Mouse (Mus musculus) liver, postnatal 0 days (tissue): ENCODE data around the gene Igsf11. TPM values are rescaled to one million over a fixed set of nuclear protein-coding genes. Genes with fewer than 3 reads are reported as not detected.

ENCODE experiments used
- ATAC-seq: fragments of 200-750 bp; cut with Nextera tagmentation; 2 replicates; pipeline ENCODE4 v1.8.0; 2017; ENCODE audit warnings: mild to moderate bottlenecking, moderate library complexity
- DNase-seq: peaks from one replicate; pipeline ENCODE4 v3.0.0-alpha.2; 2016
- H3K27ac ChIP-seq: fragments of 300-500 bp; sonication (generic); 2 replicates; pipeline ENCODE4 v1.5.1; 2014; ENCODE audit warnings: antibody characterized with exemption, moderate library complexity, mild to moderate bottlenecking, low read depth
- H3K27me3 ChIP-seq: fragments of 300-500 bp; sonication (generic); 2 replicates; pipeline ENCODE4 v1.6.1; 2014; ENCODE audit warnings: low read length, control low read depth, mixed read lengths; ENCODE audit not compliant: insufficient read depth
- H3K36me3 ChIP-seq: fragments of 300-500 bp; sonication (generic); replicated peaks from 2 replicates; pipeline ENCODE4 v1.6.1; 2014; ENCODE audit warnings: mild to moderate bottlenecking, control low read depth, low read length, moderate library complexity, mixed read lengths; ENCODE audit not compliant: insufficient read depth
- H3K4me1 ChIP-seq: fragments of 300-500 bp; sonication (generic); 2 replicates; pipeline ENCODE4 v1.6.1; 2014; ENCODE audit warnings: antibody characterized with exemption, mild to moderate bottlenecking, control low read depth; ENCODE audit not compliant: insufficient read depth
- H3K4me2 ChIP-seq: fragments of 300-500 bp; sonication (generic); 2 replicates; pipeline ENCODE4 v1.6.1; 2014; ENCODE audit warnings: low read depth, mild to moderate bottlenecking, low read length, moderate library complexity, mixed read lengths
- H3K4me3 ChIP-seq: fragments of 300-500 bp; sonication (generic); 2 replicates; pipeline ENCODE4 v1.5.1; 2014; ENCODE audit warnings: low read depth, low read length
- H3K9ac ChIP-seq: fragments of 300-500 bp; sonication (generic); replicated peaks from 2 replicates; pipeline ENCODE4 v1.6.1; 2014; ENCODE audit warnings: mild to moderate bottlenecking, moderate library complexity
- H3K9me3 ChIP-seq: fragments of 300-500 bp; sonication (generic); 2 replicates; pipeline ENCODE4 v1.6.1; 2016; ENCODE audit warnings: mild to moderate bottlenecking, control low read depth, low read length, mixed read lengths
- CTCF ChIP-seq: sonication (generic); IDR thresholded peaks from 2 replicates; pipeline ENCODE4 v1.5.1; 2016; ENCODE audit warnings: antibody characterized with exemption, low read depth
- EP300 ChIP-seq: IDR thresholded peaks from 2 replicates; pipeline ENCODE4 v1.6.1; 2016; ENCODE audit warnings: antibody characterized with exemption, low read depth, mild to moderate bottlenecking
- WGBS: fragments of 180-500 bp; shearing (Covaris S2); extraction: QIAGEN DNeasy Blood & Tissue Kit; methylation state at CpG from one replicate; pipeline ENCODE4 v1.1.7; 2014; ENCODE audit not compliant: insufficient replicate concordance; 5-methylcytosine and 5-hydroxymethylcytosine counted together
- polyA plus RNA-seq: library from polyadenylated mRNA; unstranded; fragments of >200 nt; fragmentation: Nextera tagmentation; extraction: Ambion mirVana; gene quantifications from 2 replicates; pipeline ENCODE4 v1.2.1, GENCODE M21; 2015

The Igsf11 gene
- polyA plus RNA-seq, 1 experiment from 2014 or later, result 2.1 TPM

- no peak for ATAC-seq
- H3K27ac ChIP-seq, result no peak overlapping the region
- H3K9me3 ChIP-seq, result no peaks in the 10 kb centered on the region; the same call in 1 of the 2 replicates
- H3K36me3 ChIP-seq, result no peaks in the 10 kb centered on the region
- WGBS, result 90% methylated on average over 3 of the region's 3 CpGs
- no peak for DNase-seq
- H3K27me3 ChIP-seq, result no peaks in the 10 kb centered on the region
- no peak overlapping the region for H3K4me2 ChIP-seq
- TF ChIP-seq EP300, result no peak
- TF ChIP-seq CTCF, result no peak
- H3K4me3 ChIP-seq, result no peak overlapping the region
- H3K4me1 ChIP-seq, result no peaks in the 10 kb centered on the region
- no peak overlapping the region for H3K9ac ChIP-seq
These were observed 60.4 kb downstream of the Igsf11 start for GRCm38 (mm10) chr16:38952881-38953280.

GRCm38 (mm10) chr16:38953821-38954220 is 61.4 kb downstream of the Igsf11 start:
- TF ChIP-seq EP300 (no peak), CTCF (no peak)
- Histone ChIP-seq H3K4me3 (no peak overlapping the region), H3K27me3 (no peaks in the 10 kb centered on the region), H3K4me1 (no peaks in the 10 kb centered on the region), H3K9ac (no peak overlapping the region), H3K27ac (no peak overlapping the region), H3K36me3 (no peaks in the 10 kb centered on the region), H3K4me2 (no peak overlapping the region), H3K9me3 (no peaks in the 10 kb centered on the region; the same call in 1 of the 2 replicates)
- 77% methylated on average over 6 of the region's 6 CpGs for WGBS
- DNase-seq (no peak), ATAC-seq (no peak)

GRCm38 (mm10) chr16:38954501-38955288 is 62.2 kb downstream of the Igsf11 start:
- Histone ChIP-seq H3K9ac (no peak overlapping the region), H3K4me2 (no peak overlapping the region), H3K4me1 (no peaks in the 10 kb centered on the region), H3K27ac (no peak overlapping the region), H3K4me3 (no peak overlapping the region), H3K36me3 (no peaks in the 10 kb centered on the region), H3K27me3 (no peaks in the 10 kb centered on the region), H3K9me3 (no peaks in the 10 kb centered on the region; the same call in 1 of the 2 replicates)
- TF ChIP-seq EP300 (no peak), CTCF (no peak)
- WGBS, result 76% methylated on average over 16 of the region's 16 CpGs
- no peak for ATAC-seq
- no peak for DNase-seq

- Histone ChIP-seq H3K4me1 (no peaks in the 10 kb centered on the region), H3K27me3 (no peaks in the 10 kb centered on the region), H3K9ac (no peak overlapping the region), H3K36me3 (no peaks in the 10 kb centered on the region), H3K4me3 (no peak overlapping the region), H3K4me2 (no peak overlapping the region), H3K27ac (no peak overlapping the region), H3K9me3 (no peaks in the 10 kb centered on the region; the same call in 1 of the 2 replicates)
- WGBS, result 60% methylated on average over 5 of the region's 5 CpGs
- DNase-seq, result no peak
- no peak for ATAC-seq
- TF ChIP-seq EP300 (no peak), CTCF (no peak)
These were observed 62.8 kb downstream of the Igsf11 start for GRCm38 (mm10) chr16:38955296-38955695.

- Histone ChIP-seq H3K4me2 (no peak overlapping the region), H3K9me3 (no peaks in the 10 kb centered on the region; the same call in 1 of the 2 replicates), H3K27ac (no peak overlapping the region), H3K4me1 (no peaks in the 10 kb centered on the region), H3K4me3 (no peak overlapping the region), H3K27me3 (no peaks in the 10 kb centered on the region), H3K9ac (no peak overlapping the region), H3K36me3 (no peaks in the 10 kb centered on the region)
- ATAC-seq (no peak), DNase-seq (no peak)
- 65% methylated on average over 9 of the region's 9 CpGs for whole genome bisulfite sequencing
- TF ChIP-seq EP300, result no peak
- no peak for TF ChIP-seq CTCF
These were observed 66.3 kb downstream of the Igsf11 start for GRCm38 (mm10) chr16:38958801-38959200.

GRCm38 (mm10) chr16:38960550-38960949 is 68.1 kb downstream of the Igsf11 start:
- 69% methylated on average over 8 of the region's 8 CpGs for WGBS
- DNase-seq, result no peak

More at GRCm38 (mm10) chr16:38960550-38960949, 68.1 kb downstream of the Igsf11 start:
- H3K36me3 ChIP-seq, result no peaks in the 10 kb centered on the region
- no peaks in the 10 kb centered on the region; the same call in 1 of the 2 replicates for H3K9me3 ChIP-seq
- no peak overlapping the region for H3K27ac ChIP-seq
- no peak overlapping the region for H3K4me3 ChIP-seq
- TF ChIP-seq CTCF, result no peak
- TF ChIP-seq EP300, result no peak
- H3K4me2 ChIP-seq, result no peak overlapping the region
- H3K9ac ChIP-seq, result no peak overlapping the region
- no peaks in the 10 kb centered on the region for H3K4me1 ChIP-seq
- H3K27me3 ChIP-seq, result no peaks in the 10 kb centered on the region
- ATAC-seq, result no peak
